Mouse (Mus musculus): ENCODE data around the gene Nkd1.

- TF ChIP-seq POLR2A (IDR thresholded peaks at IDR 0.05; ENCODE audit: control insufficient read depth, extremely low read depth, insufficient read depth, low read length, poor library complexity) (no peak), CTCF (IDR thresholded peaks at IDR 0.05; ENCODE audit: borderline replicate concordance, control insufficient read depth, extremely low read depth, insufficient read depth, low read length, poor library complexity) (no peak)
Measured at GRCm38 (mm10) chr8:88539963-88540362, 18.8 kb downstream of the Nkd1 start.
